Mouse (Mus musculus): ENCODE measurements around the gene Rps27l. TPM values are rescaled to one million over a fixed set of nuclear protein-coding genes. Genes with fewer than 3 reads are reported as not detected.

Rps27l gene
- polyA plus RNA-seq, 1 experiment from 2014 or later, result 676 TPM

DNA sequence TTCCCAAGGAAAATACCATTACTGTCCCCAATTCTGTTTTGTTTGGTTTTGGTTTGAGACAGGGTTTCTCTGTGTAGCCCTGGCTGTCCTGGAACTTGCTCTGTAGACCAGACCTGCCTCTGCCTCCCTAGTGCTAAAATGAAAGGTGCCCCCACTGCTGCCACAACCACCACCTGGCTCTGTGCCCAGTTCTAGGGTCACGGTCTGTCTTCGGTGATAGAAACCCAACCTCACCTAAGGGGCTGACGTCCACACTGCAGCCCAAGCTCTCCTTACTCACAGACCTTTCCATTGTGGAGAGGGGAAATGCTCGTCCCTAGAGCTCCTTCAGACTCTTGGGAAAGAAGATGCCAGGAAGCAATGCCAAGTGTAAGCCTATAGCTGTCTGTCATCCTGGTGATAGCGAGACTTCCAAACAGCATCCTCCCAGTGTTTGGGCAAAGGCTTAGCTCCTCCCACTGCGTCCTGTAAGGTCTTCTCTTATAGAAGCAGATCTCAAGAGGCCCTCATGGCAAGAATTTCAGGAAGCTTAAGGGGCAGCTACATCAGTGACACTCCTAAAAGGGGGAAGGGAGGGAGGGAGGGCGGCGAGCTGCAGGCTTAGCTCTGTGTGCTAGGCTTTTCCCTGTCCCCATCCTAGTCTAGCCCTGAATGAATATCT is 46.0 kb downstream of the Rps27l start:
- Histone ChIP-seq H3K4me2 (ENCODE audit: low read depth, low read length, severe bottlenecking) (no peak overlapping the region), H3K4me3 (ENCODE audit: low read depth, low read length) (no peak overlapping the region), H3K9ac (ENCODE audit: low read length) (no peak overlapping the region), H3K27me3 (ENCODE audit: control insufficient read depth, insufficient read depth, low read length) (no peaks in the 10 kb centered on the region), H3K27ac (ENCODE audit: low read depth, low read length) (no peak overlapping the region), H3K9me3 (ENCODE audit: control insufficient read depth, low read length) (no peaks in the 10 kb centered on the region), H3K36me3 (ENCODE audit: control insufficient read depth, insufficient read depth, low read length) (no peaks in the 10 kb centered on the region), H3K4me1 (replicated peaks; ENCODE audit: control insufficient read depth, insufficient read depth, low read length) (no peaks in the 10 kb centered on the region)
- DNase-seq (ENCODE audit: low spot score) (no peak), ATAC-seq (replicated peaks; ENCODE audit: low FRiP score) (no peak)
- 84% methylated on average over 8 of the region's 8 CpGs for WGBS

Other genes starting within 250 kb of the Rps27l start
- gene Car12, start 232.4 kb upstream of the Rps27l start, polyA plus RNA-seq (2014; fragmentation: Nextera tagmentation; extraction: Ambion mirVana), result 0.71 and 1.1 TPM in 2 replicates
- 16.1 and 17.6 TPM in 2 replicates for gene Aph1b, start 150.6 kb upstream of the Rps27l start, polyA plus RNA-seq (2014; fragmentation: Nextera tagmentation; extraction: Ambion mirVana)
- gene Gm10647, start 149.0 kb upstream of the Rps27l start, polyA plus RNA-seq (2014; fragmentation: Nextera tagmentation; extraction: Ambion mirVana), result 0.21 and 0.25 TPM in 2 replicates
- 2.2 and 3.2 TPM in 2 replicates for gene Aph1c, start 111.4 kb upstream of the Rps27l start, polyA plus RNA-seq (2014; fragmentation: Nextera tagmentation; extraction: Ambion mirVana)
- 44.1 and 51.7 TPM in 2 replicates for gene Rab8b, start 26.4 kb upstream of the Rps27l start, polyA plus RNA-seq (2014; fragmentation: Nextera tagmentation; extraction: Ambion mirVana)
- gene Lactb, start 29.4 kb downstream of the Rps27l start, polyA plus RNA-seq (2014; fragmentation: Nextera tagmentation; extraction: Ambion mirVana), result 9.1 and 11.1 TPM in 2 replicates
- gene Tpm1, start 103.3 kb downstream of the Rps27l start, polyA plus RNA-seq (2014; fragmentation: Nextera tagmentation; extraction: Ambion mirVana), result 320 TPM in 2 replicates